Mouse (Mus musculus): ENCODE results near the gene Drap1.

Gene Drap1

DNA sequence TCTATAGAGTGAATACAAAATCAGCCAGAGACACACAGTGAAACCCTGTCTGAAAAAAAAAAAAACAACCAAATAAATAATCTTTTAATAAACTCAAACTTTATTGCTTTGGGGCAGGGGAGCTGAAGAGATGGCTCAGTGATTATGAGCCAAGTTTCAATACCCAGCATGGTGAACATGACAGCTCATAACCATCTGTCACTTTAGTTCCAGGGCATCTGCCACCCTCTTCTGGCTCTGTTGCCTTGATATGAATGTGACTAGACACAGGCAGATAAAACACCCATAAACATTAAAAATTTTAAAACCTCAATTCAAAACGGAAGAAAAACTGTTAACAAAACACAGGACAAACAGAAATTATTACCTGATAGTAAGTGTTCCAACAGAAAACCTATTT, 47.3 kb downstream of the Drap1 start:
- DNase-seq (ENCODE audit: low spot score), result no peak

DNA sequence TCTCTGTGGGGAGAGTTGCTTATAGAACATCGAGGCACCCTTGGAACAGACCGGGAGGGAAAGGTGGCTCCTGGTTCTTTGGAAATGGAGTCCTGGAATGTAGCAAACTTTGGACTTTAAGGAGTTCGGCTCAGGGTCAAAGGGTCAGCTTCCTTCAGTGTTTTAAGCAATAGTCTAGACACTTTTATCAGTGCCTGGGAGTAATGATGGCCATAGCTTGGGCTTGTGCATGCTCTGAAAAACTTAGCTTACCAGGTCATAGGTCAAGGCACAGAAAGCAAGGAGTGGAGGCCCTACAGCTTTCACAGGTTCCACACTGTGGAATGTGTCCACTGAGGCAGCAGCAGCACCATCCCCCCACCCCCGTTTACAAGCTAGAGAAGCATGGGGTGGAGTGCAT, 50.0 kb downstream of the Drap1 start:
- DNase-seq (ENCODE audit: low spot score), result no peak

DNA sequence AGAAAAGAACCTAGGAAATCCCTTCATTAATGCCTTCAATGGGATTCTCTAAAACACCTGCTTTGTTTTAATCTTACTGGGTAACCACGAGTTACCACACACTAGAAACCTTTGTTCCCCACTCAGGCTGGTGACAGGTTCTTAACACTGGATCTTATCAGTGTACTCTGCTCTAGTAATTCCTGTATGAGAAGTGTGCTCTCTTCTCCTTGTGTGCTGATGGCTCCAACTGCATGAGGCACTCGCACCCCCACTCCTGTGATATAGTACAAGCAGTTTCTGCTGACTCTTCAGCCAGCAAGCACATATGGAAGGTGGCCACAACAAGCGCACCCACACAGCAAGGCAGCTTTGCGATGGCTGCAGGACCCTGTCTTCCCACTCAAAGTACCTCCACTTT, 50.6 kb downstream of the Drap1 start:
- DNase-seq (ENCODE audit: low spot score), result no peak
